Mouse (Mus musculus) ES-E14 (cell line): Measurements from ENCODE around the gene Chst12. TPM values are rescaled to one million over a fixed set of nuclear protein-coding genes. Genes with fewer than 3 reads are reported as not detected.
A peak's percentile ranks its signal among the peaks of the same experiment; 100 is the strongest.
"Not testable (repeated sequence)": the region's sequence is repeated elsewhere in the genome, so short reads cannot be mapped to it uniquely, and the experiment has no call there.

Experiments
- DNase-seq: peaks from one replicate; pipeline ENCODE4 v3.0.0-alpha.2; 2013; ENCODE audit warnings: low read depth, low spot score
- H3K27ac ChIP-seq: 2 replicates; pipeline ENCODE4 v1.5.1; 2012; ENCODE audit warnings: low read depth, mild to moderate bottlenecking, low read length, moderate library complexity, mixed read lengths; ENCODE audit not compliant: poor library complexity, insufficient read depth, severe bottlenecking
- H3K36me3 ChIP-seq: 2 replicates; pipeline ENCODE4 v1.6.1; 2012; ENCODE audit warnings: mild to moderate bottlenecking, low read length, moderate library complexity, mixed read lengths; ENCODE audit not compliant: control insufficient read depth, poor library complexity, insufficient read depth, severe bottlenecking
- H3K4me1 ChIP-seq, 2 experiments: fragments of 150-350 bp in 1 of 2; sonication (generic) in 1 of 2; 2 replicates each; pipeline ENCODE4 v1.6.1; 2012; ENCODE audit warnings: low read length in 2 of 2, mild to moderate bottlenecking in 1 of 2, mixed read lengths in 1 of 2; ENCODE audit not compliant: control insufficient read depth in 2 of 2, insufficient read depth in 2 of 2, poor library complexity in 1 of 2
- H3K4me3 ChIP-seq, 2 experiments: fragments of 150-350 bp in 1 of 2; sonication (generic) in 1 of 2; 2 replicates each; pipeline ENCODE4 v1.5.1; 2012; ENCODE audit warnings: low read length in 2 of 2, low read depth in 1 of 2, mild to moderate bottlenecking in 1 of 2, mixed read lengths in 1 of 2; ENCODE audit not compliant: insufficient read depth in 1 of 2, poor library complexity in 1 of 2, severe bottlenecking in 1 of 2
- H3K9ac ChIP-seq: 2 replicates; pipeline ENCODE4 v1.6.1; 2012; ENCODE audit warnings: low read depth, mild to moderate bottlenecking, low read length, mixed read lengths; ENCODE audit not compliant: poor library complexity, insufficient read depth, severe bottlenecking
- H3K9me3 ChIP-seq: fragments of 150-350 bp; sonication (generic); 2 replicates; pipeline ENCODE4 v1.6.1; 2012; ENCODE audit warnings: low read depth, mild to moderate bottlenecking, low read length; ENCODE audit not compliant: control insufficient read depth, insufficient read depth
- CHD2 ChIP-seq: IDR thresholded peaks from 2 replicates; pipeline ENCODE4 v1.6.1; 2014; ENCODE audit warnings: mild to moderate bottlenecking, low read depth, low read length, inconsistent platforms
- HCFC1 ChIP-seq: IDR thresholded peaks from 2 replicates; pipeline ENCODE4 v1.6.1; 2012; ENCODE audit warnings: low read length, inconsistent platforms, borderline replicate concordance; ENCODE audit not compliant: insufficient read depth
- MAFK ChIP-seq: IDR thresholded peaks from 2 replicates; pipeline ENCODE4 v1.6.1; 2014; ENCODE audit warnings: mild to moderate bottlenecking, low read depth, low read length, inconsistent platforms; ENCODE audit not compliant: insufficient read depth
- ZC3H11A ChIP-seq: IDR thresholded peaks from 2 replicates; pipeline ENCODE4 v1.6.1; 2012; ENCODE audit warnings: low read depth, mild to moderate bottlenecking, inconsistent platforms, low read length, borderline replicate concordance
- ZNF384 ChIP-seq: IDR thresholded peaks from 2 replicates; pipeline ENCODE4 v1.6.1; 2012; ENCODE audit warnings: low read depth, low read length, inconsistent platforms
- in situ Hi-C, 2 experiments: fragments of 600-800 bp; cut with MboI; formaldehyde crosslinking; loops; one replicate each; pipeline ENCODE4 v1.15.1; 2025; ENCODE audit warnings: low sequenced_read_pairs in 2 of 2, inconsistent platforms in 1 of 2; ENCODE audit not compliant: unreplicated experiment in 2 of 2
- total RNA-seq: library from RNA; depleted of rRNA; stranded (reverse); fragments of 300-350 nt; gene quantifications from 2 replicates; pipeline ENCODE4 v1.2.3, GENCODE M21; 2012

Gene Chst12
- total RNA-seq, 1 experiment, result 34.8 TPM

GRCm38 (mm10) chr5:140500736-140501135 lies 4.6 kb upstream of the Chst12 start:
- Histone ChIP-seq H3K27ac (no peak overlapping the region), H3K9me3 (no peaks in the 10 kb centered on the region), H3K4me3 (no peak overlapping the region), H3K4me1 (peaks cover 0 to 9% of the 10 kb centered on the region in 2 experiments; a peak in 1 of 4 replicates), H3K9ac (no peak overlapping the region), H3K36me3 (no peaks in the 10 kb centered on the region)
- no peak for DNase-seq
- no peak for TF ChIP-seq MAFK
- TF ChIP-seq ZNF384, result no peak
- no peak for TF ChIP-seq HCFC1
- TF ChIP-seq ZC3H11A, result no peak
- no peak for TF ChIP-seq CHD2
- in situ Hi-C loops, result no loop called here

GRCm38 (mm10) chr5:140501982-140502836 lies 3.1 kb upstream of the Chst12 start:
- in situ Hi-C loops, result no loop called here
- Histone ChIP-seq H3K9me3 (no peaks in the 10 kb centered on the region), H3K27ac (no peak overlapping the region), H3K4me3 (no peak overlapping the region; a peak in 1 of 4 replicates), H3K9ac (peak overlapping the region; percentile 12), H3K36me3 (no peaks in the 10 kb centered on the region), H3K4me1 (peaks cover 0 to 16% of the 10 kb centered on the region in 2 experiments; a peak in 1 of 4 replicates)
- TF ChIP-seq ZNF384, result no peak
- TF ChIP-seq MAFK, result no peak
- TF ChIP-seq CHD2, result no peak
- no peak for TF ChIP-seq HCFC1
- no peak for TF ChIP-seq ZC3H11A
- DNase-seq, result no peak

GRCm38 (mm10) chr5:140502925-140503324 lies 2.4 kb upstream of the Chst12 start:
- H3K9me3 ChIP-seq, H3K27ac ChIP-seq, DNase-seq, in situ Hi-C loops, H3K36me3 ChIP-seq: not testable (repeated sequence)
- Histone ChIP-seq H3K4me1 (peaks cover 0 to 22% of the 10 kb centered on the region in 2 experiments; a peak in 1 of 4 replicates), H3K4me3 (peak overlapping the region; percentile 10 to 19; a peak in 1 of 4 replicates), H3K9ac (peak overlapping the region; percentile 12)

- Histone ChIP-seq H3K27ac (no peak overlapping the region), H3K4me3 (peak overlapping the region; percentile 78), H3K4me1 (peaks cover 0 to 34% of the 10 kb centered on the region in 2 experiments; a peak in 2 of 4 replicates), H3K9me3 (no peaks in the 10 kb centered on the region), H3K36me3 (no peaks in the 10 kb centered on the region), H3K9ac (peak overlapping the region; percentile 74; the same call in 1 of the 2 replicates)
- TF ChIP-seq ZNF384, result no peak
- TF ChIP-seq ZC3H11A, result no peak; the same call in 1 of the 2 replicates
- TF ChIP-seq CHD2, result no peak
- no peak for TF ChIP-seq MAFK
- TF ChIP-seq HCFC1, result no peak
- DNase-seq, result no peak
- in situ Hi-C loops, result no loop called here
Observed at GRCm38 (mm10) chr5:140506096-140506794, 895 bp downstream of the Chst12 start.
